Mouse (Mus musculus) limb, embryonic 10.5 days (tissue): Measurements from ENCODE around the gene Thbd. TPM values are rescaled to one million over a fixed set of nuclear protein-coding genes. Genes with fewer than 3 reads are reported as not detected.

Source experiments
- DNase-seq: peaks from one replicate; pipeline ENCODE4 v3.0.0-alpha.2; 2017; ENCODE audit warnings: low spot score
- H3K27ac ChIP-seq: fragments of 300-500 bp; sonication (generic); 2 replicates; pipeline ENCODE4 v1.5.1; 2016; ENCODE audit warnings: mild to moderate bottlenecking
- H3K27me3 ChIP-seq: fragments of 300-500 bp; sonication (generic); 2 replicates; pipeline ENCODE4 v1.6.1; 2016; ENCODE audit warnings: low read depth, mild to moderate bottlenecking; ENCODE audit not compliant: poor library complexity, severe bottlenecking
- H3K36me3 ChIP-seq: fragments of 300-500 bp; sonication (generic); 2 replicates; pipeline ENCODE4 v1.6.1; 2016; ENCODE audit warnings: mild to moderate bottlenecking, moderate library complexity
- H3K4me1 ChIP-seq: fragments of 300-500 bp; sonication (generic); 2 replicates; pipeline ENCODE4 v1.6.1; 2016
- H3K4me3 ChIP-seq: fragments of 300-500 bp; sonication (generic); 2 replicates; pipeline ENCODE4 v1.5.1; 2016; ENCODE audit warnings: mild to moderate bottlenecking, moderate library complexity
- H3K9me3 ChIP-seq: fragments of 300-500 bp; sonication (generic); replicated peaks from 2 replicates; pipeline ENCODE4 v1.6.1; 2016; ENCODE audit warnings: mild to moderate bottlenecking
- WGBS: fragments of 180-500 bp; shearing (Covaris S2); methylation state at CpG from one replicate; pipeline ENCODE4 v1.1.7; 2016; 5-methylcytosine and 5-hydroxymethylcytosine counted together
- polyA plus RNA-seq: library from polyadenylated mRNA; unstranded; fragments of >200 nt; fragmentation: Nextera tagmentation; extraction: Ambion mirVana; gene quantifications from 2 replicates; pipeline ENCODE4 v1.2.1, GENCODE M21; 2016

The Thbd gene
- polyA plus RNA-seq, 1 experiment from 2014 or later = 4.0 TPM

DNA sequence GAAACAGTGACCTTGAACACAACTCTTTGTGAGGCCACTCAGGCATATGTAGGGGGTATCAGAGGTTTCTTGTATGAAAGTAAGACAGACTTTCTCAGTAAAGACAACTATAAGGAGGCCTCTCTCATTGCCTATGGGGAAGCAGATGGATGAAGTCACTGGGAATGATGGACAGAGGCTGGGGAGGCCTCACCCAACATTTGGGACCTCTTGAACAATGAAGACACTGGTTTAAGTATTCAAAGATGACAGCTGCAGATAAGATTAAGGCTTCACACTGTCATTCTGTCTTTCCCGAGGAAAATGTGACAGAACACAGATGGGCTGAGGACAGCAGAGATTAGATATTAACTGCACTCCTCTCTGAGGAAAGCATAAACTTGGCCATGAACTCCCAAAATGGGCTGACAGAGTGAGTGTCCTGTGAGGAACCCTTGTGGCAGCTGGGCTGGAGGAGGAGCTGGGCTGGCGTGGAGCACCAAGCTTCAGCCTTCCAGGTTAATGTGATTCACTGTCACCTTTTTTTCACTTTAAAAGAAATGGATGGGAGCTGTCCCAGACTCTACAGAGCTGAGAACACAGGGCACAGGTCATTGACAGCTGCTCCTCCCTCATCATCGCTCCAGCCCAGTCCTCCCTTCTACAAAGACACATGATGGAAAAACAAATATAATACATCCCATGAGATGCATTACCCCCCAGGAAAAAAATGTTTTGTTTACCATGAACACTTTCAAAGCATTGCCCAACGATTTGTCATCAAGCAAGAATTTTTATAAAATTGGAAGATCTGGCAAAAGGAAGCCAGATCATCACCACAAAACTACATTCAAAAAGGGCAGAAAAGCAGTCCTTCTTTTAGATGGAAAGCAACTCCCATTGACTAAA lies 36.0 kb downstream of the Thbd start:
- DNase-seq = no peak
- H3K27me3 ChIP-seq = no peaks in the 10 kb centered on the region
- no peak overlapping the region for H3K27ac ChIP-seq
- H3K36me3 ChIP-seq = no peaks in the 10 kb centered on the region
- H3K9me3 ChIP-seq = no peaks in the 10 kb centered on the region
- H3K4me3 ChIP-seq = no peak overlapping the region
- WGBS = 85% methylated on average over 4 of the region's 4 CpGs
- H3K4me1 ChIP-seq = no peaks in the 10 kb centered on the region

DNA sequence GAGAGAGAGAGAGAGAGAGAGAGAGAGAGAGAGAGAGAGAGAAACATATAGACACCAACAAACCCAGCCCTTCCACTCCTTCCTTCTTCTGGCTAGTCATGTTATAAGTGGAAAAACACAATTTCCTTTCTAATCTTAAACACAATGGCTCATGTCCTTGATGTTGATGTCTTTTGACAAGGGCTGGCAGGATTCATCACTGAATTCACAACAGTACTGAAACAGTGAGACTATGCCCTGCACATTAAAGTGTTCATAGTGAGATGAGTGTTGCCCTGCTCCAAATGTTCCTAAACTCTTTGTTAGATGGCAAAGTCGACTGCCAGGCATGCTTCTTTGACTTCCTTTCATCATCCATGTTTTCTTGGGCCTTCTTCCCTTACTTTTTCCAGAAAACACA lies 42.8 kb downstream of the Thbd start:
- Histone ChIP-seq H3K36me3 (no peaks in the 10 kb centered on the region), H3K4me3 (no peak overlapping the region), H3K27me3 (no peaks in the 10 kb centered on the region), H3K4me1 (no peaks in the 10 kb centered on the region), H3K9me3 (no peaks in the 10 kb centered on the region), H3K27ac (no peak overlapping the region)
- WGBS = 69% methylated on average over 1 of the region's 1 CpGs
- no peak for DNase-seq

DNA sequence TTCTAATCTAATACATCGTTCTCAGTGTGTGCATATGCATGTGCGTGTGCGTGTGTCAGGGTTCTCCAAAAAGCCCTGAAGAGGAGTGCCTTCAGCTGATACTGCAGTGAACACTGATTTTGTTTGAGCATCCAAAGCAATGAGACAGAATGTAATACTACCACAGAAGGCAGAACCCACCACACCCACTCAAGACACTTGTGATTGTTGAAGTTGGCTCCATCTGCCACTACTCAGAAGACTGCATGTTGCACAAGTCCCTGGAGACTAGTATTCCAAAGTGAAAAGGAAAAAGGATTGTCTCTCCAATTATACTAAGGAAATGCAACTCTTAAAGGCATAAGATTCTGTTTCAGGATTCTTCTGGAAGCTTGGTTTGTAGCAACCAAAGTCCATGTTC lies 43.5 kb downstream of the Thbd start:
- H3K36me3 ChIP-seq = no peaks in the 10 kb centered on the region
- WGBS = 91% methylated on average over 3 of the region's 3 CpGs
- DNase-seq = no peak
- no peaks in the 10 kb centered on the region for H3K9me3 ChIP-seq
- no peaks in the 10 kb centered on the region for H3K4me1 ChIP-seq
- H3K4me3 ChIP-seq = no peak overlapping the region
- H3K27me3 ChIP-seq = no peaks in the 10 kb centered on the region
- H3K27ac ChIP-seq = no peak overlapping the region

DNA sequence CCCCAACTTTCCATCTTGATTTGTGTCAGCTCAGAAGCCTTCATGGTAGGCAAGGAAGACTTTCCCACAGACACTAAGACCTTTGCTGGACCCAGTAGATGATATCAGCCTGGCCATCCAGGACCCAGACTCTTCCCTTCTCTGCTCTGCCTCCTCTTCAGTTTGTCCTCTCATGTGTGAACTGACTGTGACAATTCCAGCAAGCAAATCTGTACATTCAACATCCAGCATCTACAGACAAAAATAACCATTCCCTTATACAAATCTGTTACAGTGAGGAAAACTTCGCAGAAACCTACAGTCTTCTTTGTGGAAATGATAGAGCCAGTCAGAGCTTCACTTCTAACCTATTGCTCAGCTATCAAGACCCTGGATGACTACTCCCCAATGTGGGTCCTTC lies 50.8 kb downstream of the Thbd start:
- no peak overlapping the region for H3K27ac ChIP-seq
- no peak overlapping the region for H3K4me3 ChIP-seq
- no peaks in the 10 kb centered on the region for H3K27me3 ChIP-seq
- no peaks in the 10 kb centered on the region for H3K9me3 ChIP-seq
- H3K4me1 ChIP-seq = no peaks in the 10 kb centered on the region
- no peak for DNase-seq
- 85% methylated on average over 1 of the region's 1 CpGs for WGBS
- no peaks in the 10 kb centered on the region for H3K36me3 ChIP-seq

Other genes with a start within 250 kb of the Thbd start
- 0.18 and 0.26 TPM in 2 replicates for gene Sstr4, start 12.8 kb downstream of the Thbd start, polyA plus RNA-seq
- gene Cd93, start 35.4 kb upstream of the Thbd start, polyA plus RNA-seq = 5.0 and 5.5 TPM in 2 replicates